Mouse (Mus musculus) sigmoid colon, adult 10 weeks (tissue): ENCODE results near the gene Pla2g3. TPM values are rescaled to one million over a fixed set of nuclear protein-coding genes. Genes with fewer than 3 reads are reported as not detected.

ENCODE experiments used
- polyA plus RNA-seq: library from polyadenylated mRNA; stranded (reverse); fragments of 350-450 nt; fragmentation: Illumina TruSeq; extraction: RNeasy Lipid Tissue Mini Kit (QIAGEN cat#74804); gene quantifications from one replicate; pipeline ENCODE4 v1.2.3, GENCODE M21; 2014; ENCODE audit warnings: low read depth, low replicate concordance

Gene Pla2g3
- 2.9 TPM for polyA plus RNA-seq

DNA sequence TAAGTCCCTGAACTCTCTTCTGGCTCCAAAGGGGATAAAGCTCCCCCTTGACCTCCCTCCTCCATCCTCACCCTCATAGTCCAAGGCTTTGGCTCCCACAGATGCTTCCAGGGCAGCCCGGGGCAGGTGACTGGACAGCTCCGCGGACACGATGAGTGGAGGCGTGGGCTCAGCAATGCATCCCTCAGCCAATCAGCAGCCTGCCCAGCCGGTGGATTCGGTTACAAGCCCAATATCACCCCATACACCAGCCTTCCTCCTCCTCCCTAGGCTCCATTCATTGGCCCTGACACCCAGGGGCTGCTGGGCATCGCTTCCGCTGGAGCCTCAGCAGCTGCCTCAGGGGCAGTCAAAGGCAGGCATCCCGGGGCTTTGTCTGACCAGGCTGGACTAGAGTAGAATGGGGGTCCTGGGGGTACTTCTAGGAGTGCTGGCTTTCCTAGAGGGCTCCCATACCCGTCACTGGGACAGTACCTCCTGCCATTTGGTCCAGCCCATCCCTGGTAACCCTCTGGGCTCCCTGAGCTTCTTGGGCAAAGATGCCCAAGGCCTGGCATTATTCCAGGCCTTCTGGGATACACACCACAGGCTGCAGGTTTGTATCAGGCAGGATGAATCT lies at the start of gene Pla2g3:
Gene Pla2g3 (plus strand): TSS at position 333 of the 619 bp plus-strand sequence.

DNA sequence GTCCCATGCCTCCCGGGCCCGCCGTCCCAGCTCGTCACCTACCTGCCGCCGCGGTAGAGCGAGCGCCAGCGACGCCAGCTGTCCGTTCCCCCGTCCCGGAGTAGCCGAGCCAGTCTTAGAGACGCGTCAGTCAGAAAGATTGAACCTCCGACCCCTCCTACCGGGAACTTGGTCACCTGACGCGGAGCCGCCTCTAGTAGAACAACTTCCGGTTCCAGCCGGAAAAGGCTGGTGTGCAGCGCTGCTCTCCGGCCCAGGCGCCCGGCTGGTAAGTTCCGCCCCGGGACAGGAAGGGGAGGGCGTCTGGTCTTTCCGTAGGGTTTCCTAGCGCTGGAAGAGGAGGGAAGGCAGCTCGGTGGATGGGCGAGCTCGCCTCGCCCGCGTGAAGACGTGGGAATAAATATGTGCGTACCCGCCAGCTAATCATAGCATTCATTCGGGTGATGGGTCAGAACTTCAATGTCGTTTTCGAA lies 35.9 kb upstream of the Pla2g3 start, which contains the start of gene Rnf185:
Gene Rnf185 (minus strand): TSS at position 197 of the 473 bp plus-strand sequence.

DNA sequence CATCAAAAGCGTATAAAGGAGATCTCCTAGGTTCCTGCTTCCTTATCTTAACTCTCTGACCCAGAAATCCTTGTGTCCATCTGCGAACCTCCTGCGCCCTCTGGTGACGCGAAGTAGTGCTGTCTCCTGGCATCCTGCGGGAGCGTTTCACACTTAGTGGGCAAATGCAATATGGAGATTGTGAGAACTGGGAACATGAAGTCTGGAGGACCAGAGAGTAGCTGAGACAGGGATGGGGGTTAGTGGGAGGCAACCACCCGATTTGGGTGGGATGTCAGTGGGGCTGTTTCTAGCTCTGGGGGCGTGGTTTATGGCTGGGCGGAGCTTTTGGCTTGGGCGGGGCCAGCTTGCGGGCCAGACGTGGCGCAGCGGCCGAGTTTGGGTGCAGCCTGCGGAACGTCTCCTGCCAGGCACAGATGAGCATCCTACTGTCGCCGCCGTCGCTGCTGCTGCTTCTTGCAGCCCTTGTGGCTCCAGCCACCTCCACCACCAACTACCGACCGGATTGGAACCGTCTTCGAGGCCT lies 26.5 kb downstream of the Pla2g3 start, which contains the start of gene Selenom:
Gene Selenom (plus strand): TSS at position 156 of the 526 bp plus-strand sequence.

GRCm38 (mm10) chr11:3540451-3541085 lies 52.5 kb downstream of the Pla2g3 start, which contains the start of gene Smtn:
Gene Smtn, minus strand, starts transcription at chr11:3540612.

Other genes with a start within 250 kb of the Pla2g3 start
- 149 TPM for gene Drg1, start 221.9 kb upstream of the Pla2g3 start, polyA plus RNA-seq
- gene Patz1, start 199.4 kb upstream of the Pla2g3 start, polyA plus RNA-seq = 8.0 TPM
- 2.7 TPM for gene Pik3ip1, start 157.9 kb upstream of the Pla2g3 start, polyA plus RNA-seq
- 72.4 TPM for gene Limk2, start 79.1 kb upstream of the Pla2g3 start, polyA plus RNA-seq
- 29.1 TPM for gene Rnf185, start 35.9 kb upstream of the Pla2g3 start, polyA plus RNA-seq
- gene Inpp5j, start 16.5 kb downstream of the Pla2g3 start, polyA plus RNA-seq = 13.2 TPM
- 6.2 TPM for gene Selenom, start 26.4 kb downstream of the Pla2g3 start, polyA plus RNA-seq
- 0.82 TPM for gene Smtn, start 52.3 kb downstream of the Pla2g3 start, polyA plus RNA-seq
- gene Morc2a, start 160.9 kb downstream of the Pla2g3 start, polyA plus RNA-seq = 19.6 TPM